Mouse (Mus musculus): ENCODE measurements at regions not wholly inside any gene's neighbourhood (a gene's known extent, or its start where the extent isn't known, plus 50 kb on each side); places are given as distances from the start of the nearest gene placed in this dataset.

DNA sequence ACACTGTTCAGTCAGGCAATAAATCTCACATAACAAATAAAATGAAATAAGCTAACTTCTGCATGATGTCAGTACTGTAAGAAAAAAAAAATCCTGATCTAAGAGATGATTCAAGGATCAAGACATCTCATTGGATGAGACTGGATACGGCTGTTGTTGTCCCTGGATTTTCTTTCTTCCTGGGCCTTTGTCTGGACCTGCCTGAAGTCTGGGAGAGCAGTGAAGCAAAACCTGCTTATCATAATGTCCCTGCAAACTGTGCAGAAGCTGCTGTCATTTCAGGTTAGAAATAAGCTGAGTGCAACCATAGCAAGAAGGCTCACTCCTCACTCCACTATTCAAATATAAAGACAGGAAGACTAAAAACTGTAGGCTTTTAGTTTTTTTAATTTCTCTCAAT is 178.0 kb upstream of the Steap4 start:
- no peak for DNase-seq

DNA sequence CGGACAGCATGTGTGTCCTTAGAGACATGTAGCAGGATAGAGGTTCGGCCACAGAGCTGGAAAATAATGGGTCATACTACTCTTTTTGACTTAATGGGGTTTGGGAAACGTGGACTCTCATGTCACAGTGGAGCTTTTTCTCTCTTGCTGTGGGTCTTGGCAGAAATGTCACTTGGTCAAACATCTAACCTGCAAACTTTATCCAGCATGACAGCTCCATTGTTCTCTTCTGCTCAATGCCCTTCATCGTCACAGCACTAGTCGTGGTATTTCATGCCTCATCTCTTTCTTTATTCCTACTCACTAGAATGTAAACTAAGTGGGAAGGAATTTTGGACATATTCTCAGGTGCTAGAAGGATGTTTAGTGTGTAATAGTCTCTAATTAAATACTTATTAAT is 171.9 kb upstream of the Steap4 start:
- no peak for DNase-seq

DNA sequence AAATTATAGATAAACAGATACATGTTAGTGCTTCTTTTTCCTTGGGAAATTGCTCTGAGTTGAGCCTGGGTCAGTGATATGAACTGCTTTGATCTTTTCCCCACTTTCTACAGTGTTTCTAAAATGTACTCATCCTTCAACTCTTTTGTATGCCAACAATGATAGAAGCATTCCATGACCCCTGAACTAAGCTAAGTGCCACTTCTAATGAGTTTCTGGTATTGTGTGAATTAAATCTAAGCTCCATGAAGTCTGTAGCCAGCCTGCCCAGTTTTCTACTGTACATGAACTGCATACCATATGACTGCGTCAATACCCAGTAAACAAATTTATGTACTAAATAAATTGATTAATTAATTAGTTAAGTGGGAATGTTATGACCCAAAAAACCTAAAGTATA is 171.1 kb upstream of the Steap4 start:
- no peak for DNase-seq

DNA sequence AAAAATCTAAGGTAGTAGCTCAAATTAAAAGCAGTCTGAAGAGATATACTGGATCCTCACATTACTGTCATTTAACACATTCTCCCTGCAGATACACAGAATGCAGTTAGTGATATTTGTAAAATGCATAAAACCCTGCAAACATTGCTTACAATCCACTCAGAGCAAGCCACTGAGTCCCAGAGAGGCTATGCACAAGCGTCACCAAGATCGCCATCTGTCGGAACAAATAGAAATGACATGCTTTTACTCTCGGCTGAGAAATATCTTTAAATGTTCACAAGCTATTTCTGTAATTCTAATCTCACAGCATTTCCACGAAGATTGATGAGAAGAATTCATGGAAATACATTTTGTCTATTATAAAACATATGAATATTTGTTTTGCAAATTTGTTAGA is 139.7 kb upstream of the Steap4 start:
- peak in 1 of 2 experiments; percentile 8 for DNase-seq

DNA sequence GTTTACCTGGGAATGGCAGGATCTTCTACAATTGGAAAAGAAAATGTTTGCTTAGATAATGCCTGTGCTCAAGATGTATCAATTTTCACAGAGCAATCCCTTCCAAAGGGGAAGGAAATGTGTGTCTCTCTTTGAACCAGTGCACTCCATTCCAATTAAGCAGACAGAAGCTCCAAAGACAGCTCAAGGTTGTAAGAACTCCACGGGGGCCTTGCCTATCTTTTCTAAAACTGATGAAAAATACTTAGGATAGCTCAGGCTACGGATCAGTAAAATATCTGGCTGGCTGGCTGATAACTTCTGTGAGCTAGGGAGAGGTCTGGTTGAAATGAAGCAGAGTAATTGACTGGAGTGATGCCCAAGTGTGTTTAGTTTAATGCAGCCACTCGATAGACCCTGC is 138.6 kb upstream of the Steap4 start:
- DNase-seq = no peak

DNA sequence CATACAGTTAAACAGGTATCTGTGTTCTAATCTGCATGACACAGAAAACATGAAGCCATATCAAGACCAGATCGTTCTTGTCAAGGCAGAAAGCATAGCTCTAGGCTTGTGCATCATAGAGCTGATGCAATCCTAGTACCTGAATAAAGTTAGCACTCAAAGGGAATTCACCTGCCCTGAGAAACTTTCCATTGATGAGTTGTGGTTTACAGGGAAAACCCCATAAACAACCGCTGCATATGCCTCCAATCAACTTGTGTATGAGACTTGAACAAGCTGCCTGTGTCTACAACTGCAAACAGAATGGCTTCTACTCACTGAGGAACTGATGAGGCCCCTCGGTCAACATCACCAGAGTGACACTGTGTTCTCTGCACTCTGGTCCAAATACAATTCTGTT is 130.6 kb upstream of the Steap4 start:
- no peak for DNase-seq

DNA sequence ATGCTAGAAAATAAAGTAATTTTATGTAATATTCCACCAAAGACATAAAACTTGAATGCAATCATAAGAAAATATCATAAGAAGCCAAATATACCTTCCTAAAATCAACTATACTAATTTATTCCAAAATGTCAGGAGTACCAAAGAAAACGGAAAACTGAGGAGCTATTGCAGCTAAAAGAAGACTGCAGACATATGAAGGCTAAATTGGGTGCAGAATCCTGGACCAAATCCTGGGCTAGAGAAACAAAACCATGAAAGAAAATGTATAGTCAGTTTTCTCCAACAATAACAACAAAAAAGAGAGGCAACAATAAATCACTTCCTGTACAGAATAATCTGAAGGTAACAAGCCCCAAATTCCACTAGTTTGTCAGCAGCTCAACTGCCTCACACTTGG is 126.4 kb upstream of the Steap4 start:
- DNase-seq = no peak

DNA sequence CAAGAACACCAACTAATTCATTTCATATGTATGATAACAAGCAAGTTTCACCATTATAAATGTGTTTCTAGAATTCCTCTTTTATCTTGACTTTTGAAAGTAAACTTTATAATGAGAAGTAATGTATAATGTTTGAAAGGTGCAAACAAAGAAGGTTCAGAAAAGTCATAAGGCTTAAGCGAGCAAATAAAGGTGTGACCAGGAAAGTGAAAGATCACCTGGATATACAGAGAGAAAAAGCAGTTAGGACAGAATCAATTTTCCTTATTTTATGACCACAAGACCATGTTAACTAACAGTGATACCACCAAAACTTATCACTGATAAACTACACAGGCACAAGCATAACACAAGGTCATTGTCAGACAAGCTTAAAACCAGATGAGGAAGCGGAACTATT is 97.2 kb upstream of the Steap4 start:
- no peak for DNase-seq

DNA sequence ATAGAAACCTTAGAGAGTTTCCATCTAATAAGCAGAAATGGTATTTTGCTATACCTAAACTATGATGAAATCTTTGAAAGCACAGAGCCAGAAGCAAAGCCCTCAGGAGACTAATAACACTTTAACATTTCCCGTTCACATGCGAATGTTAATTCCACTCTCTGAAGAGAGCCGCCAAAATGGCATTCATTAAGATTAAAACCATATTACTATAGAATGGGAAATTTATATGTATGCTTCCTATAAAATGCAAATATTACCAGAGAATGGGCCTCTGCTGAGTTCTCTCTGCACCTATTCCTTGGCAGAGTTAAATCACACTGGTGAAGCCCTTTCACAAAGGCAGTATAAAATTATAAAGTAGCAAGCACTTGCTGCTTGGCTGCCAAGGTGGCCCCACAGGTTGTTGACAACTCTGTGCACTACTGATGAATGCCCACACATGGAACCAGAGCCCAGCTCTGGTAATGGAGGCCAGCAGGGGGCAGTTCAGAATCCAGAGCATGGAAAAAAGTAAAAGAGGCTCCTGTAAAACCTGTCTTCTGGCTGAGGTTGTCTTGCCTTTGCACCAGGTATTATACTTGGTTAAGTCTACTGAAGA is 94.1 kb upstream of the Steap4 start:
- no peak for DNase-seq

DNA sequence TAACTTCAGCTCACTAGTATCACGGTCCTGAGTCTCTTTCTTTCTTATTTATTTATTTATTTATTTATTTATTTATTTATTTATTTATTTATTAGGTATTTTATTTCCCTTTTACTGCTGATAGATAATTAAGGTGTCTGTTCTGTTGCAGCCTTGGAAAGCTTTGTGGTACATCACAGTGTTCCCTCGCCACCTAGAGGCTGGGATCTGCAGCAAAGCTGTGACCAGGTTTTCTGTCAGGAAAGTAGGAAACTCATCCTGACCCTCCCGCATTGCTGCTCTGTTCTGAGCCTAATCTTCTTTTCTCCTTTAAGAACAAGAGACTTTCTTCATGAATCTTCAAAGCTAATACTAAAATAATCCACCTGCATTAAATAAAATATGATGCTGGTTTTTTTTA is 60.7 kb upstream of the Steap4 start:
- DNase-seq = peak; percentile 10 to 49
